Mouse (Mus musculus): Measurements from ENCODE around the gene Tmem127.
"Not testable (repeated sequence)": the region's sequence is repeated elsewhere in the genome, so short reads cannot be mapped to it uniquely, and the experiment has no call there.

Gene Tmem127

DNA sequence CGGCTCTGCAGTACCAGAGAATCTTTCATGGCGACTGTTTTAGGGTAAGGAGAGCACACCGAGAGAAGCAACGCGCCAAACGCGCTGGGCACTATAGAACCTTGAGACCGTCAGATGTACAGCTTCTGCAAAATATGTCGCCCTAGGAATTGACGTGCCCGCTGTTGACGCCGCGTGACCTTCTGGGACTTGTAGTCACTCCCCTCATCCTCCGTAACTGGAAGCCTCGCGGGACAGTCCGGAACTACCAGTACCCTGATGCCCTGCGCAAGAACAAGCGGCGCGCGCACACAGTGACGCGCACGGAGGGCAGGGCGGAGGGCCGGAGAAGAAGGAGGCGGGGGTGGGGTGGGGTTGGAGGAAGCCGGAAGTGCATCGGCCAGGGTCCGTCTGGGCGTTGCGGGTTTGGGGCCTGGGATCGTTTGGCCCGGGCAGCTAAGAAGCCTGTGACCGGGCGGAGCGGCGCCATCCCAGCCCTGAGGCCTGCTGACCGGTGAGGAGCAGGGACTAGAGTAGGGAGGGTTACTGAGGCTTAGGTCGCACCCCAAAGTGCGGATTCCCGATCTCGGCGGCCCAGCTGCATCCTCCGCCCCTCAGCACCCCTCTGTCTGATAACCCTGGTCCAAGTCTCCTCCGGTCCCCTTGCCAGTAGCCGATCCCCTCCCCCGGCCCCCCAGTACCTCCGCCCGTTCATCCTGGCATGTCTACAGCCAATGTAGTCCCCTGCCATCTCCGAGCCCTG is at the start of gene Tmem127, which contains the start of gene Ciao1:
Gene Tmem127, plus strand, starts transcription at position 317 of the 742 bp plus-strand sequence.
Gene Ciao1, minus strand, starts transcription at position 225 of the 742 bp plus-strand sequence.
- peak; percentile 99 for DNase-seq (ENCODE audit: low spot score)

DNA sequence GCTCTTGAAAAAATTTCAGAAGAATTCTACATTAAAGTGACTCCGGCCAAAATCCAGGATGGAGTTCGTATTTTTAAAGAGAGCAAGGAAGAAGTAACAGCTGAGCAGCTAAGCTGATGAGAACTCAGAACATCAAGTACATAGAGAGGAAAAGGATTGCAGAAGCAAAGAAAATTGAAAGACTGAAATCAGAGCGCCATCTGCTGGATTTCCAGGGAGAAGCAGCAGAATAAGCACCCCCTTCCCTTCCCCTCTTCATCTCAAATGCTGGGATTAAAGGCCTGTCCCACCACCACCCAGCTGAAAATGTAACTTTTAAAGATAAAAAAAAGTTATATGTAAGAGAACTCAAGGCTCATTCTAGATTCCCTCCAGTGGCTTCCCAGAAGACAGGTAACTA is 42.8 kb upstream of the Tmem127 start:
- DNase-seq (ENCODE audit: low spot score), result peak; percentile 52

DNA sequence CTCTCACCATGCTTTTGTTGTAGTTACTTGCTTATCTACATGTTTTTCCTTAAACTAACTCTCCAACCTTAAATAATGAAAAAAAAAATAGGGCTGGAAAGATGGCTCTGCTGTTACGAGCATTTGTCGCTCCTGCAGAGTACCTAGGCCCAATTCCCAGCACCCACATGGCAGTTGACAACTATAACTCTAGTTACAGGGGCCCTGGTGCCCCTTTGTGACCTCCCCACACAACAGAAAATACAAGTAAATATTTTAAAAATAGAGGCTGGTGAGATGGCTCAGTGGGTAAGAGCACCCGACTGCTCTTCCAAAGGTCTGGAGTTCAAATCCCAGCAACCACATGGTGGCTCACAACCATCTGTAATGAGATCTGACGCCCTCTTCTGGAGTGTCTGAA is 41.8 kb upstream of the Tmem127 start:
- DNase-seq (ENCODE audit: low spot score), result not testable (repeated sequence)

DNA sequence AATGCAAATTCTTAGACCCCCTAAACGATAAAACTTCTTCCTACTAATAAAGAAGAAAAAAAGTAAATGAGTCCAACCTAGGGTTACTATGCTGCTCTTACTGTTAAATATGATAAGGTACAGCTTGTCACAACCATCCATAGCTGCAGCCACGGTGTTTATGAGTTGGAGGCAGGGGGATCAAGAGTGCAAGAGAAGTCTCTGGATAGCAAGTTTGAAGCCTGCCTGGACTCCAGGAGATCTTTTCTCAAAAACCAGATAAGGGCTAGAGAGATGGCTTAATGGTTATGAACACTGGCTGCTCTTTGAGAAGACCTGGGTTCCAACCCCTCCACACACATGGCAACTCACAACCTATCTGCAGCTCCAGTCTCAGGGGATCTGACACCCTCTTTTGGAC is 40.8 kb upstream of the Tmem127 start:
- no peak for DNase-seq (ENCODE audit: low spot score)

DNA sequence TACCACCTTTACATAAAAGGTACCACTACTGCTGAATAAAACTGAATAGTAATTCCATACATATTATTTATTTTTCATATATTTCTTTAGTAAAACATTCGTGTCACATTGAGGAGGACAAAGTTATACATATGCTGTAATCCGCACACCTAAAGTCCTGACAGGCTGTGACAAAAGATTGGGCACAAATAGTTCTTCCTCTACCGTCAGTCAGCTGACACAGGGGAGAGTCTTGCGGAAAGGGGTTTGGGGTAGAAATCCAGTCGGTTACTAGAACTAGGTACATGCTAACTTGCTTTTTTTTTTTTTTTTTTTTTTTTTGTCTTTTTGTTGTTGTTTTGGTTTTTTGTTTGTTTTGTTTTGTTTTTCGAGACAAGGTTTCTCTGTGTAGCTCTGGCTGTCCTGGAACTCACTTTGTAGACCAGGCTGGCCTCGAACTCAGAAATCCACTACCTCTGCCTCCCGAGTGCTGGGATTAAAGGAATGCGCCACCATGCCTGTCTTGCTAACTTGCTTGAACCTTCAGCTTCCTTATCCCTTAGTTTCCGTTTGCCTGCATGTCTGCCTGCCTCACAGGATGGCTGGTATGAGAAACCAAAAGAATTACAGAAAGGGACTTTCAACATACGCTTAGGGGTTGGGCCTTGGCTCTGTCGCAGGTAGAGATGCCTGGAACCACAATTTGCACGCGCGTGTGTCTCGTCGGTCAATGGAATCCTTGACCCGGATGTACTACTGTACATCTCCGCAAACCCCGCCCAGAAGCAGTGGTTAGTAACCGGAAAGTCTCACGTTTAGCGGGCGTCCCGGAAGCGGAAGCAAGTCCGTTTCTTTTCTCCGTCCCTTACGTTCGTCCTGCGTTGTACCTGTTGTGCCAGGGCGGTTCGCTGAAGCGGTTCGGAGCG is 39.9 kb upstream of the Tmem127 start, which contains the start of the genes 1810024B03Rik and Snrnp200:
Gene 1810024B03Rik, minus strand, starts transcription at position 734 of the 905 bp plus-strand sequence.
Gene Snrnp200, plus strand, starts transcription at position 840 of the 905 bp plus-strand sequence.
- peak; percentile 96 for DNase-seq (ENCODE audit: low spot score)

DNA sequence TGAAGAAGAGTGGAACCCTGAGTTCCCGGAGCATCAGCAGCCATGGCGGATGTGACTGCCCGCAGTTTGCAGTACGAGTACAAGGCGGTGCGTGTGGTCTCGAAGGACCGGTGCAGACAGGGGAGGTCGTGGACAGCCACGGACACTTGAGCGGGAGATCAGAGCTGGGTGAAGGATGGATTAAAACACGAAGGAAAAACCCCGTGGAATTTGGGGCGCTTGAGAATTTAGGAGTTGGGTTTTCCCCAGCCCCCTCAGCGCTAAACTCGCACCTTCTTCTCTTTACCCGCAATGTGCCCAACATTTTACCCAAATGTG is 39.3 kb upstream of the Tmem127 start:
- no peak for DNase-seq (ENCODE audit: low spot score)

DNA sequence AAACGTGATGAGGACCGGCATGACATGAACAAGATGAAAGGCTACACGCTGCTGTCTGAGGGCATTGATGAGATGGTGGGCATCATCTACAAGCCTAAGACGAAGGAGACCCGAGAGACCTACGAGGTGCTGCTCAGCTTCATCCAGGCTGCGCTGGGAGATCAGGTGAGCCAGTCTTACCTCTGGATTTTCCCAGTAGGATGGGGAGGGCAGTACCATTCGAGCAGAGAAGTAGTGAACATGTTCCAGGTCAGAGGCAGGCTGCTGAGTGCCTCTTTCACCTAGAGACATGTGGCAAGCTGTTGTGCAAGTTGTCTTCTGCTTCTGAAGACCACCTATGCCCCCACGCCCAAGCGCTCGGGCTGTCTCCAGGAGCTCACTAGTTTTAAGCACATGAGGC is 37.0 kb upstream of the Tmem127 start:
- no peak for DNase-seq (ENCODE audit: low spot score)

DNA sequence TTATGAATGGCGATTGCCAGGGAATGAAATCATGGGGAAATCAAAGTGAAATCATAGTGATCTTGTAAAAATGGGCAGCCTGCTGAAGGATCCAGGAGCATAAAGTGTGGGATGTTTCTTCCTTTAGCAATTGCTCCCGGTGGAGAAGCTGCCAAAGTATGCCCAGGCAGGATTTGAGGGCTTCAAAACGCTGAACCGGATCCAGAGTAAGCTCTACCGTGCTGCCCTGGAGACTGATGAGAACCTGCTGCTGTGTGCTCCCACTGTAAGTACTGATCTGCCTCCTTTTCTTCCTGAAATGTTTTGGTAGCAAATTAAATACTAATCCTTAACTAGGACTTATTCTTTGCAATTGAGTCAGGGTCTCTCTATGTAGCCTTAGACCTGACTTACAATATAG is 30.0 kb upstream of the Tmem127 start:
- no peak for DNase-seq (ENCODE audit: low spot score)

DNA sequence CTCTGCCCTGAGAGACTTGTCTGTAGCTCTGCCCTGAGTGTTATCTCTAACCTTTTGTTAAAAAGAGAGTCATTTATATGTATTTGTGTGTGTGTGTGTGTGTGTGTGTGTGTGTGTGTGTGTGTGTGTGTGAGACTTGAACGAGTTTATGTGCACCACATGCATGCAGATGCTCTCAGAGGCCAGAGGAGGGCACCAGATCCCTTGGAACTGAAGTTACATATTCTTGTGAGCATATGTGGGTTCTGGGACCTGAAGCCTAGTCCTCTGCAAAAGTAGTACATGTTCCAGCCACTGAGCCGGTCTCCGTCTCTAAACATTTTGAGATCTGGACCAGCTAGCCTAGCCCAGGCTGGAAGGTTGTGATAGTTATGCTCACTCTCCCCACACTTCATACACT is 22.4 kb upstream of the Tmem127 start:
- no peak for DNase-seq (ENCODE audit: low spot score)

DNA sequence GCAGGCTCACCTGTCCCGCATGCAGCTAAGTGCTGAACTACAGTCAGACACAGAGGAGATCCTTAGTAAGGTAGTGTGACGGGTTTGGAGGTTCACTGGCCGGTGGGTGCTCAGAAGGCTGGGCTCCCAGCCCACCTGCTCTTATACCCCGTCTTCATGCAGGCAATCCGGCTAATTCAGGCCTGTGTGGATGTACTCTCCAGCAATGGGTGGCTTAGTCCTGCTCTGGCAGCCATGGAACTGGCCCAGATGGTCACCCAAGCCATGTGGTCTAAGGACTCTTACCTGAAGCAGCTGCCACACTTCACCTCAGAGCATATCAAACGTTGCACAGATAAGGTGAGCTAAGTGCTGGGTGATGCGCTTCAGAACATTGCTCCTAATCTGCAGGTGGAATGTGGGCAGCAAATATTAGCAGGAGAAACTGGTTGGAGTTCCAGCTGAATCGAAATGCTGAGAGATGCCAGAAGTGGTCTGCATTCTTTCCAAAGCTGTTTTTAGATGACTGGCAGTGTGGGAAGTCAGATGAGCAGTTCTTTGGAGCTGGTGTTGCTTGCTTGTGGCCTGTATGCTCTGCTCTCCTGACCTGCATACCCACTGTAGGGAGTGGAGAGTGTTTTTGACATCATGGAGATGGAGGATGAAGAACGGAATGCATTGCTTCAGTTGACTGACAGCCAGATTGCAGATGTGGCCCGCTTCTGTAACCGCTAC is 9.7 kb upstream of the Tmem127 start:
- peak; percentile 29 for DNase-seq (ENCODE audit: low spot score)

DNA sequence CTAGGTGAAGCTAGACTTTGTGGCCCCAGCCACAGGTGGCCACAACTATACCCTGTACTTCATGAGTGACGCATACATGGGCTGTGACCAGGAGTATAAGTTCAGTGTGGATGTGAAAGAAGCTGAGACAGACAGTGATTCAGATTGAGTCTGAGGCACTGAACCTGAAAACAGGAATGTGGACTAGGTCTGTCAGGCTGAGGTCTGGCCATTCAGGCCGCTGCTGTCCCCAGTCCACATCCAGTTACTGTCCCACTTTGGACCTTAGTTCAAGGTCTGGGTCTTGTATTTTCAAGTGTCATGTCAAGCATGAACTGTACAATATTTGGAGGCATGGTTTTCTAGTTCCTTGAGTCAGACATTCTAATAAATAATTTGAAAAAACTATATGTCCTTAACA is 7.6 kb upstream of the Tmem127 start:
- no peak for DNase-seq (ENCODE audit: low spot score)

DNA sequence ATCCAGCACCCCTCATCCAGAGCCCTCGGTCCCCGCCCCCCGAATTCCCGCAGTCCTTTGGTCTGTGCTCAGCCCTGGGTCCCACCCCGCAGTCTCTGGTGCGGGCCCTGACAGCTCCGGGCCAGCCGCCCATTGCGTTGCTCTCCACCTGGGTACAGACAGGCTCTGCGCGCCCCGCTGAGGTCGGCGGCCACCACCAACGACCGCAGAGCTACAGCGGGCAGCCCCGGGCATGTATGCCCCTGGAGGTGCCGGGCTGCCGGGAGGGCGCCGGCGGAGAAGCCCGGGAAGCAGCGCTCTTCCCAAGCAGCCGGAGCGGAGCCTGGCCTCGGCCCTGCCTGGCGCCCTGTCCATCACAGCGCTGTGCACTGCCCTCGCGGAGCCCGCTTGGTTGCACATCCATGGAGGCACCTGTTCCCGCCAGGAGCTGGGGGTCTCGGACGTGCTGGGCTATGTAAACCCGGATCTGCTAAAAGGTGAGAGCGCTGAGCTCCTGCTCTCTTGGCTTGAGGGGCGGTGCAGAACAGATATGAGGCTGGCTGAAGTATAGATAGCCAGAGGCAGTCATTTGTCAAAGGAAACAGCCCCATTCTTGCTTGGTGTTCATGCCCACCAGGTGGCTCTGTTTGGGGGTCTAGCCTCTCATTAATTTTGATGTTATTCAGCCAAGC is 761 bp downstream of the Tmem127 start:
- no peak for DNase-seq (ENCODE audit: low spot score)

DNA sequence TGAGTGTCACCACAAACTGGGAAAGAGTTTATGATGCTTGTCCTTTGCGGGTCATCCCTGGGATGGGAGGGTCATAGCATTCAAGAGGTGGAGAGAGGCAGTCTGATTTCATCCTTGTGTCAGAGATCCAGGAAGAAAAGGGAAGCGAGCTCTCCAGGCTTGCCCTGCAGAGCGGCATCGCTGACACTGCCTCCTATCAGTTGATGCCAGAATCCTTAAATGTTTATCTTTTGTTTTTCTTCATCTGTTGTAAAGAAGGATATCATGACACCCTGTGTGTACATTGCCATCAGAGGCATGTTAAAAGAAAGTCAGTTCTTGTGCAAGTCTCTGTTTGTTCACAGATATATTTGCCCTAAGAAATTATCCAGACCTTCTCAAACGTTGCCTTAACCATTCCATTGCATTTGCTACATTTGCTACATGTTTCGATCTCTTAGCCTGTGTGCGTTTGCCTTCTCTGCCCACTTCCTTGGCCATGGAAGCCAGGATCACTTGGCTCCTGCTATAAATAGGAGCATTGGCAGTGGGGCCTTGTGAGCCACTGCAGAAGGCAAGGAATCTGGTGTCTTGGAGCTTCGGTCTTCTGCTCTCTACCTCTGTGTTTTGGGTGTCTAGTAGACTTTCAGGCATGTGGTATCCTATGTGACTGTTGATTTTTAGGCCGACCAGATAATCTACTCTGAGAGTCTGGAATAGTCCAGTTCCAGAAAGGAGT is 2.7 kb downstream of the Tmem127 start:
- DNase-seq (ENCODE audit: low spot score), result no peak

DNA sequence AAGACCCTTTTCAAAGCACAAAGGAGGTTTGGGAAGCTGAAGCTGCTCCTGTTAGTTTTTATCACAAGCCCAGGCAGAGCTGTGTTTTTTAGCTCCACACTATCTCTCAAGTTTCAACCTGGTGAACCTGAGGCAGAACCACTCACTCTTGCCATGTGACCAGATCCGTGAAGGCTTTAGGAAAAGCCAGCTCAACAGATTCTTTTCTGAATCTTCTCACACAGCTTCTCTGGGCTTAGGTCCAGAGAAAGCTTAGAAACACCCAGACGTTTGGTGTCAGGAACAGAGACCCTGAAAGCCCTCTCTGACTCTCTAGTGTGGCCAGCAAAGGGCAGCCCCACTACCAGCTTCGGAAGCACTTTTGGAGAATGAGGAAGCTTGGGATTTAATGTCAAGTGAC is 3.7 kb downstream of the Tmem127 start:
- DNase-seq (ENCODE audit: low spot score), result no peak

DNA sequence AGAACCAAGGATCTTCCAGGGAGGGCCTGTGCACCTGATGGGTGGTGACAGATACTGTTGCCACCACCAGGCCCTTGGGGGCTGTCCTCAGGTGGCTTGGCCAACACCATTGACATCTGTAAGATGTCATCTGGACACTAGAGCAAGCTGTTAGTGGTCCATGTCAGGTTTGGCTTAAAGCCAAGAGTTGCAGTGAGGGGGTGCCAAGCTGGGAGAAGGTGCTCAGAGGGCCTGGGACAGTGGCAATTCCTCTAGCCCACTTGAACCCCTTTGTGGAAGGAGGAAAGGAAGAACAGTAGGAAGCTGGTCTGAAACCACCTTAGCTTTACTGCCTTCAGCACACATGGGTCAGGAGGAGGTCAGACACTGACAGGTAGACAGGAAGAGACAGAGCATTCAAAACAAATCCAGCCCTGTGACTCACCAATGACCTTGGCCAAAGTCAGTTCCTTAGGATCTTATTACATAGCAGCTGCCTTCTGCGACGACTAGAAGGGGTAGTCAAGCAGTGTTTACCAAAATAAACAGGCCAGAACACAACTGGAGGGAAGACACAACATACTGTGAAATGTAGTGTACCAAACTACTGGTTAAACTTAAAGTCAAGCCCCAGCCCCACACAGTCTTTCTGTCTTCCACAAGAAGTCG is 4.3 kb downstream of the Tmem127 start:
- DNase-seq (ENCODE audit: low spot score), result no peak

DNA sequence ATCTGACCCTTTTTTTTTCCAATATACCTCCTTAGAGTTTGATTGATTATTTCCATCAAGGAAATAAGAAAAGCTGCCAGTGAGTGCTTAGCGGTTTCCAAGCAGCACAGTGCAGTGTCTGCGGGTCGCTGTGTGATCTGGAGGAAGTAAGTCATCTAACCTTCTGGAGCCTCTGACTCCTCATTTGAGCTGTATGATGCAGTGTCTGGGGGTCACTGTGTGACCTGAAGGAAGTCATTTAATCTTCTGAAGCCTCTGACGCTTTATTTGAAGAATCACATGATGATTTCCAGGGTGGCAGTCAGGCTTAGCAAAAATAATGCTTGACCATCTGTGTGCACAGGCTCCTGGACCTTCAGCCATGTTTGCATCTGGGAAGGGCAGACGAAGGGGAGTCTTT is 5.1 kb downstream of the Tmem127 start:
- DNase-seq (ENCODE audit: low spot score), result no peak

DNA sequence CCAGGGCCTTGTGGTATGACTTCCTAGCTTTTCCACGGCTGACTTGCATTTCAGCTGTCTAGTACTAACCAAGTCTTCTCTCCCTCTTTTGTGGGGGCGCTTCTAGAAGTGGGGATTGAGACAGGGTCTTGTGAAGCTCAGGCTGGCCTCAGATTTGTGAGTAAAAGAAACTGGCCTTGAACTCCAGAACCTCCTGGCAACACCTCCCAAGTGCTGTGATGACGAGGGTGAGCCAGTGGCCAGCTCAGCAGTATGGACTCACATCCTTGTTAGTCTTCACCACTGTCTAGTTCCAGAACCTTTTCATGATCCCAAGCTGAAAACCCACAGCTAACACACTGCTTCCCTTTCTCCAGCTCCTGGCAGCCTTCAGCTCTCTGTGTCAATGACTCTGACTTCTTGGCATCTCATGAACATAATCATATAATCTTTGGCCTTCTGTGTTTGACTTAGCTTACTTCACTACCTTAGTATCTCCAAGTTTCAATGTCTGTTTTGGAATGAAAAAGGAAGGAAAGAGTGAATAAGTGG is 7.0 kb downstream of the Tmem127 start:
- no peak for DNase-seq (ENCODE audit: low spot score)

DNA sequence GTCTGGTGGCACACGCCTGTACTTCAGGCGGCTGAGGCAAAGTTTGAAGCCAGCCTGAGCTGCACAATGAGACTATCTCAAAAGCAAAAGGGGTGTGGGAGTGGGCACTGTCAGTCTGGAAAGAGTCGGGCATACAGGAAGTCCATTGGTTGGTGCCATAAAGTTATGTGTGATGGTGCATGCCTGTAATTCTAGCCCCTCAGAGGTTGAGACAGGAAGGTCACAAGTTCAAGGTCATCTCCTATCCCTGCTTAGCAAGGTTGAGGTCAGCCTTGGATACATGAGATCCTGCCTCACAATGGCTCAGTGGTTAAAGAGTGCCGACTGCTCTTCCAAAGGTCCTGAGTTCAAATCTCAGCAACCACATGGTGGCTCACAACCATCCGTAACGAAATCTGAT is 7.6 kb downstream of the Tmem127 start:
- DNase-seq (ENCODE audit: low spot score), result no peak

DNA sequence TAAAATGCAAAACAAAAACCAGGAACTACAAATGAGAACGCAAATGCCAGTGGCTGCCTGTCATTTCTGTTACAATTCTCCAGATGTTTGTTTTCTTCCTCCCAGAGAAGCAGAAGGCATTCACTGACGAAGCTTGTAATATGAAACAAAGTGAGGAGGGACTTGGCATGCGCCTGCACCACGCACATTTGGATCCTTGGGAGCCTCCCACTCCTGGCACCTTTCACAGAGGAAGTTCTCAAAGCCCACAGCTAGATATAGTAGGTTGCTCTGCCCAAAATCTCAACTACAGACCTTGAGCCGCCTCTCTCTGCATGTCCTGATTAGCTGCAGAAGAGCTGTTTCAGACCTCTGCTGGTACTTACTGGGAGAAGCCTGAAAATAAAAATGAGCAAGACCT is 11.6 kb downstream of the Tmem127 start:
- DNase-seq (ENCODE audit: low spot score), result peak; percentile 30

DNA sequence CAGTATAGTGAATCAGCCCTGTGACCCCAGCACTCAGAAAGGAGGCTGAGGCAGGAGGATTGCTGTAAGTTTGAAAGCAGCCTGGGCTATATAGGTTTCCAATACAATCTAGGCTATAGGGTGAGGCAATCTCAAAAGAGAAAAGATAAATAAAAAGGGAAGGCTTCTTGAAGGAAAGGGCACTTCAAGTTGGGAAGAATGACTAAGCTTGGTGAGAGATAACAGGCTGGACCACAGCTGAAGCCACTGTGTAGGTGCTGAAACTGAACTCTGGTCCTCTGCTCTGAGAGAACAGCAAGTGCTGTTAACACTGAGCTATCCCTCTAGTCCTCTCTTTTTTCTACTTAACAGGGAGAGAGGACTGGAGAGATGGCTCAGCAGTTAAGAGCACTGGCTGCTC is 14.8 kb downstream of the Tmem127 start:
- no peak for DNase-seq (ENCODE audit: low spot score)

DNA sequence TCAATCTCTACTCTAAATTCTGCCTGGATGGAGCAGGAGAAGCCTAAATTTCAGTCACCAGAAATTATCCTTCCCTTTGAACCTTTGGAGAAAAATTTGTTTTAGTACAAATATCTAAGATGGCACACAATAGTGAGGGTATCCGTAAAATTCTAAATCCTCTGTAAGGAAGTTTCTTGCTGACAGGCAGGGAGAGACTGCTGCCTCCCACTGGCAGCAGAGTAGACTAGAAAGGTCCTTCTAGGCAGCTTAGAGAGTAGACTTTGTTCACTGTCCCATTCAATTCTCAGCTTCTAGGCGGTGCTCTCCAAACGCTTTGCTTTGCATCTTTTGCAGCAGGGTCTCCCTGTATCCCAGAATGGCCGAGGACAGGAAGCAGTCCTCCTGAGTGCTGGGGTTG is 20.1 kb downstream of the Tmem127 start:
- DNase-seq (ENCODE audit: low spot score), result no peak
